In the genomic region with DNA sequence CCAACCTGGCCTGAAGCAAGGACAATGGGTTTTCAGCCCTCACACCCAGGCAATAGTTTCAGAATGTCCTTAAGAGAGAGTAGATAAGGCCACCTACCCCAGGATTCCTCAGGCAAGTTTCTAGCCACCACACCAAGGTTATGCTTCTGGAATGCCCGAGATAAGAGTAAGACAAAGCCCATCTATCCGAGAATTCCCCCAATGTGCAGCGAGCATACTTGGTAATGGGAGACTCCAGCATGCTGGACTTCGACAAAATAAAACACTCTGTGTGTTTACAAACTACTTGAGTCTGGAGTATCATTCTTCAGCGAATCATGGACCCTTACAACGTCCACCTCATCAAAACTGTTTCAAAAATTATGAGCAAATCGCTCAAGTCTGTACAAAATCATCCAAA, we compare ENCODE assay signal across 10 mouse cellular contexts. TPM values are rescaled to one million over a fixed set of nuclear protein-coding genes. Genes with fewer than 3 reads are reported as not detected.
DNase-seq lines count a peak whose midpoint lies in the region; ATAC-seq and TF ChIP-seq lines count a peak whose summit lies in the region.
"Had no signal": no experiment of that assay in that cellular context is flagged by ENCODE, and none has a peak within 500 bp of the region (broad histone marks: within the 10 kb centered on the region; RNA-seq: fewer than 3 reads in every experiment).

No protein-coding gene starts in this region.

- no peak for ATAC-seq in lung, embryonic 14.5 days (ENCODE audit: insufficient read depth)
- ATAC-seq in embryonic facial prominence, embryonic 14.5 days (ENCODE audit: low read depth) = no peak
- no peak for ATAC-seq in intestine, embryonic 16.5 days
- ATAC-seq in neural tube, embryonic 13.5 days (ENCODE audit: low read depth) = no peak

- peak overlapping the region; percentile 63 for H3K4me3 ChIP-seq in lung, embryonic 14.5 days (ENCODE audit: low read depth, low read length)
- H3K4me3 ChIP-seq in embryonic facial prominence, embryonic 14.5 days (ENCODE audit: low read depth, low read length) = peak overlapping the region; percentile 65; the same call in 1 of the 2 replicates
- peak overlapping the region; percentile 69 for H3K4me3 ChIP-seq in intestine, embryonic 16.5 days (ENCODE audit: low read length)
- H3K4me3 ChIP-seq in neural tube, embryonic 13.5 days = no peak overlapping the region

- 34% methylated on average over 7 of the region's 7 CpGs for WGBS in lung, embryonic 14.5 days
- 67% methylated on average over 7 of the region's 7 CpGs for WGBS in embryonic facial prominence, embryonic 14.5 days
- WGBS in intestine, embryonic 16.5 days = 42% methylated on average over 7 of the region's 7 CpGs
- 72% methylated on average over 7 of the region's 7 CpGs for WGBS in neural tube, embryonic 13.5 days

- peak; percentile 41 for DNase-seq in lung, embryonic 14.5 days
- no peak for DNase-seq in lung, postnatal 10 days
- DNase-seq in embryonic facial prominence, embryonic 14.5 days (ENCODE audit: low spot score) = no peak
- no peak for DNase-seq in ovary, adult 18-20 months (ENCODE audit: low spot score)
- DNase-seq in B cell, adult 2 months = no peak
- no peak for DNase-seq in adrenal gland, postnatal 25 days

- peak overlapping the region; percentile 78 for H3K27ac ChIP-seq in lung, embryonic 14.5 days (ENCODE audit: low read depth)
- peak overlapping the region; percentile 89 for H3K27ac ChIP-seq in embryonic facial prominence, embryonic 14.5 days (replicated peaks; ENCODE audit: low read depth, low read length)
- peak overlapping the region; percentile 88; the same call in 1 of the 2 replicates for H3K27ac ChIP-seq in intestine, embryonic 16.5 days (ENCODE audit: low read length)
- no peak overlapping the region for H3K27ac ChIP-seq in neural tube, embryonic 13.5 days (replicated peaks)

- H3K4me2 ChIP-seq in lung, embryonic 14.5 days = peak overlapping the region; percentile 78
- H3K4me2 ChIP-seq in embryonic facial prominence, embryonic 14.5 days (ENCODE audit: low read depth, low read length) = peak overlapping the region; percentile 62
- H3K4me2 ChIP-seq in intestine, embryonic 16.5 days (ENCODE audit: low read depth, low read length) = peak overlapping the region; percentile 62
- H3K4me2 ChIP-seq in neural tube, embryonic 13.5 days = peak overlapping the region; percentile 64

- no peaks in the 10 kb centered on the region for H3K27me3 ChIP-seq in lung, embryonic 14.5 days (ENCODE audit: insufficient read depth, low read length)
- no peaks in the 10 kb centered on the region for H3K27me3 ChIP-seq in embryonic facial prominence, embryonic 14.5 days (replicated peaks; ENCODE audit: control insufficient read depth, insufficient read depth, low read length)
- no peaks in the 10 kb centered on the region for H3K27me3 ChIP-seq in intestine, embryonic 16.5 days (replicated peaks; ENCODE audit: control insufficient read depth, insufficient read depth, low read length)
- H3K27me3 ChIP-seq in neural tube, embryonic 13.5 days = no peaks in the 10 kb centered on the region

- peaks cover 6% of the 10 kb centered on the region; the same call in 1 of the 2 replicates for H3K36me3 ChIP-seq in lung, embryonic 14.5 days (ENCODE audit: insufficient read depth)
- H3K36me3 ChIP-seq in embryonic facial prominence, embryonic 14.5 days (ENCODE audit: control insufficient read depth, insufficient read depth, low read length) = peaks cover 14% of the 10 kb centered on the region
- H3K36me3 ChIP-seq in intestine, embryonic 16.5 days (ENCODE audit: control insufficient read depth, insufficient read depth, low read length) = no peaks in the 10 kb centered on the region
- no peaks in the 10 kb centered on the region for H3K36me3 ChIP-seq in neural tube, embryonic 13.5 days

- no peak for TF ChIP-seq CTCF in lung, embryonic 14.5 days (IDR thresholded peaks at IDR 0.05; ENCODE audit: low read depth)

- H3K9me3 ChIP-seq in lung, embryonic 14.5 days (ENCODE audit: low read depth, low read length) = no peaks in the 10 kb centered on the region
- no peaks in the 10 kb centered on the region for H3K9me3 ChIP-seq in embryonic facial prominence, embryonic 14.5 days (ENCODE audit: control insufficient read depth, low read length)
- H3K9me3 ChIP-seq in intestine, embryonic 16.5 days (ENCODE audit: control insufficient read depth, low read length) = no peaks in the 10 kb centered on the region
- no peaks in the 10 kb centered on the region for H3K9me3 ChIP-seq in neural tube, embryonic 13.5 days

- H3K9ac ChIP-seq in lung, embryonic 14.5 days = no peak overlapping the region
- H3K9ac ChIP-seq in embryonic facial prominence, embryonic 14.5 days (ENCODE audit: low read depth, low read length) = no peak overlapping the region
- peak overlapping the region; percentile 75; the same call in 1 of the 2 replicates for H3K9ac ChIP-seq in intestine, embryonic 16.5 days (ENCODE audit: low read depth, low read length)
- no peak overlapping the region for H3K9ac ChIP-seq in neural tube, embryonic 13.5 days

- no peaks in the 10 kb centered on the region for H3K4me1 ChIP-seq in lung, embryonic 14.5 days (ENCODE audit: insufficient read depth)
- peaks cover 11% of the 10 kb centered on the region; the same call in 1 of the 2 replicates for H3K4me1 ChIP-seq in embryonic facial prominence, embryonic 14.5 days (ENCODE audit: control insufficient read depth, insufficient read depth, low read length)
- H3K4me1 ChIP-seq in intestine, embryonic 16.5 days (ENCODE audit: control insufficient read depth, insufficient read depth, low read length) = no peaks in the 10 kb centered on the region
- peaks cover 18% of the 10 kb centered on the region for H3K4me1 ChIP-seq in neural tube, embryonic 13.5 days (replicated peaks)

RNA-seq across cellular contexts. Expression of a gene that starts 0.9 kb away (rescaled TPM):
- 81.0 and 88.5 TPM in 2 replicates for polyA plus RNA-seq in lung, embryonic 14.5 days (2014; fragmentation: Nextera tagmentation; extraction: Ambion mirVana)
- polyA plus RNA-seq in embryonic facial prominence, embryonic 14.5 days (2014; fragmentation: Nextera tagmentation; extraction: Ambion mirVana) = 95.5 and 109 TPM in 2 replicates
- polyA plus RNA-seq in intestine, embryonic 16.5 days (2015; fragmentation: Nextera tagmentation; extraction: Ambion mirVana) = 128 and 131 TPM in 2 replicates
- polyA plus RNA-seq in neural tube, embryonic 13.5 days (2015; fragmentation: Nextera tagmentation; extraction: Ambion mirVana) = 105 and 110 TPM in 2 replicates
- 42.8 and 52.2 TPM in 2 replicates for total RNA-seq in adrenal gland, postnatal 25 days (2021)

RNA-seq across cellular contexts. Expression of a gene that starts 4.0 kb away (rescaled TPM):
- polyA plus RNA-seq in lung, embryonic 14.5 days (2014; fragmentation: Nextera tagmentation; extraction: Ambion mirVana) = not detected in 2 replicates
- polyA plus RNA-seq in embryonic facial prominence, embryonic 14.5 days (2014; fragmentation: Nextera tagmentation; extraction: Ambion mirVana) = not detected in 2 replicates
- polyA plus RNA-seq in intestine, embryonic 16.5 days (2015; fragmentation: Nextera tagmentation; extraction: Ambion mirVana) = not detected in 2 replicates
- not detected in 2 replicates for polyA plus RNA-seq in neural tube, embryonic 13.5 days (2015; fragmentation: Nextera tagmentation; extraction: Ambion mirVana)
- not detected in 2 replicates for total RNA-seq in adrenal gland, postnatal 25 days (2021)
- total RNA-seq: left cerebral cortex, postnatal 10 days had no signal
- polyA plus RNA-seq: small intestine, adult 2 months had no signal

RNA-seq across cellular contexts. Expression of a gene that starts 28.3 kb away (rescaled TPM):
- polyA plus RNA-seq in lung, embryonic 14.5 days (2014; fragmentation: Nextera tagmentation; extraction: Ambion mirVana) = not detected in 2 replicates
- polyA plus RNA-seq in embryonic facial prominence, embryonic 14.5 days (2014; fragmentation: Nextera tagmentation; extraction: Ambion mirVana) = not detected in 2 replicates
- 1,335 and 2,162 TPM in 2 replicates for polyA plus RNA-seq in intestine, embryonic 16.5 days (2015; fragmentation: Nextera tagmentation; extraction: Ambion mirVana)
- polyA plus RNA-seq in neural tube, embryonic 13.5 days (2015; fragmentation: Nextera tagmentation; extraction: Ambion mirVana) = not detected in 2 replicates
- total RNA-seq in adrenal gland, postnatal 25 days (2021) = 1.00 TPM in 1 of 2 replicates, not detected in the other
- total RNA-seq: left cerebral cortex, postnatal 10 days had no signal

Comparison
In these comparisons a context has a peak if more than half of its experiments do, and no peak if none do; other contexts are left out.
1. RNA of a gene that starts 28.3 kb away (polyA plus RNA-seq): 1,335 to 2,162 TPM in intestine, embryonic 16.5 days; not detected in embryonic facial prominence, embryonic 14.5 days, not detected in lung, embryonic 14.5 days and not detected in neural tube, embryonic 13.5 days; every median in the first group is over 1,000 times any median in the second.
2. Peak in every context shown above with its lines, with median percentiles within 50 percentile points of each other: H3K4me2 ChIP-seq.